Mouse (Mus musculus): ENCODE data around the gene Stard7. TPM values are rescaled to one million over a fixed set of nuclear protein-coding genes. Genes with fewer than 3 reads are reported as not detected.
A peak's percentile ranks its signal among the peaks of the same experiment; 100 is the strongest.

Gene Stard7
- 37.5 and 40.0 TPM in 2 replicates for polyA plus RNA-seq (2015; fragmentation: Nextera tagmentation; extraction: Ambion mirVana)

DNA sequence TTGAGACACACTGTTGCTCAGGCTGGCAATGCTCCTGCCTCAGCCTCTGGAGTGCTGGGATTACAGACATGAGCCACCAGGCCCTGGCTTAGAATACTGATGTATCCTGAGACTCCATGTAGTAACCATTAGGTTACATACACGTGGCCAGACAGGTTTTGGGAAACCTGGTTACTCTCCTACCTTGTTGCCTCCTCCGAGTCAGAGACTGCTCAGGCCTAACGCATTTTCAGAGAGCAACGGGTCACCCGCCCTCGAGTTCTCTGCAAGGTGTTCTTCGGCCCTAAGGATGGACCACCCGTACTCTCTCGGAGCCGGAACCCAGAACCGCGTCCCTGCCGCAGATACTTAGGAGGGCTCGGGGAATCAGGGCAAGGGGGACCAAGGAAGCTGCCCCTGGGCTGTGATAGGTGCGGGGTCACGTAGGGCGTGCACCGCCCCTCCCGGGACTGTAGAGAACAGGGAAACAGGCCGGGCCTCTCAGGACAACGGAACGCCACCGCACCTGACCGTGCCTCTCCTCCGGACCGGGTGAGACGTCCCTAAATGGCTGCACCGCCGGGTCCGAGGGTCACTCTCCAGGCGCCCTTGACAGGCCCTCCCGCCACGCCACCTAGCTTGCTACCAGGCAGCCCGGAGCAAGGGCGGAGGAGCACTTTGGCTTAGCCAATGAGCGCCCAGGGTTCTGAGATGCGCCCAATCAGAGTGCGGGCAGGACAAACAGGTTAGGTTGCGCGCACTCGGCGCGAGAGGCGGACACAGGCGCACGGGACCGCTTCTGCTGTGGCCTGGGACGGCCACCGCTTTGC is at the start of gene Stard7:
Stard7 (plus strand) TSS at position 728 of the 809 bp plus-strand sequence.
- WGBS (ENCODE audit: insufficient replicate concordance): under 1% methylated on average over 49 of the region's 49 CpGs
- ATAC-seq (ENCODE audit: insufficient read depth): peak; percentile 98
- H3K9ac ChIP-seq: peak within 1 kb of the TSS; percentile 94
- H3K27ac ChIP-seq (replicated peaks): peak within 1 kb of the TSS; percentile 92
- H3K9me3 ChIP-seq (replicated peaks): no peaks in the 10 kb centered on the region
- H3K4me2 ChIP-seq: peak within 1 kb of the TSS; percentile 87
- peak within 1 kb of the TSS; percentile 93 for H3K4me3 ChIP-seq (replicated peaks)
- peaks cover 32% of the 10 kb centered on the region for H3K4me1 ChIP-seq (replicated peaks)
- no peaks in the 10 kb centered on the region for H3K27me3 ChIP-seq
- H3K36me3 ChIP-seq (replicated peaks): 0 out of 2 replicates have a peak, but pooled peaks cover 7% of the 10 kb centered on the region

DNA sequence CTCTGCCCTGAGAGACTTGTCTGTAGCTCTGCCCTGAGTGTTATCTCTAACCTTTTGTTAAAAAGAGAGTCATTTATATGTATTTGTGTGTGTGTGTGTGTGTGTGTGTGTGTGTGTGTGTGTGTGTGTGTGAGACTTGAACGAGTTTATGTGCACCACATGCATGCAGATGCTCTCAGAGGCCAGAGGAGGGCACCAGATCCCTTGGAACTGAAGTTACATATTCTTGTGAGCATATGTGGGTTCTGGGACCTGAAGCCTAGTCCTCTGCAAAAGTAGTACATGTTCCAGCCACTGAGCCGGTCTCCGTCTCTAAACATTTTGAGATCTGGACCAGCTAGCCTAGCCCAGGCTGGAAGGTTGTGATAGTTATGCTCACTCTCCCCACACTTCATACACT is 44.8 kb upstream of the Stard7 start:
- H3K27ac ChIP-seq (replicated peaks): no peak overlapping the region
- no peaks in the 10 kb centered on the region for H3K4me1 ChIP-seq (replicated peaks)
- WGBS (ENCODE audit: insufficient replicate concordance): 81% methylated on average over 3 of the region's 3 CpGs
- H3K9ac ChIP-seq: no peak overlapping the region
- H3K4me3 ChIP-seq (replicated peaks): no peak overlapping the region
- no peak for ATAC-seq (ENCODE audit: insufficient read depth)
- peaks cover 94% of the 10 kb centered on the region for H3K36me3 ChIP-seq (replicated peaks)
- H3K27me3 ChIP-seq: no peaks in the 10 kb centered on the region
- no peaks in the 10 kb centered on the region for H3K9me3 ChIP-seq (replicated peaks)
- H3K4me2 ChIP-seq: no peak overlapping the region

DNA sequence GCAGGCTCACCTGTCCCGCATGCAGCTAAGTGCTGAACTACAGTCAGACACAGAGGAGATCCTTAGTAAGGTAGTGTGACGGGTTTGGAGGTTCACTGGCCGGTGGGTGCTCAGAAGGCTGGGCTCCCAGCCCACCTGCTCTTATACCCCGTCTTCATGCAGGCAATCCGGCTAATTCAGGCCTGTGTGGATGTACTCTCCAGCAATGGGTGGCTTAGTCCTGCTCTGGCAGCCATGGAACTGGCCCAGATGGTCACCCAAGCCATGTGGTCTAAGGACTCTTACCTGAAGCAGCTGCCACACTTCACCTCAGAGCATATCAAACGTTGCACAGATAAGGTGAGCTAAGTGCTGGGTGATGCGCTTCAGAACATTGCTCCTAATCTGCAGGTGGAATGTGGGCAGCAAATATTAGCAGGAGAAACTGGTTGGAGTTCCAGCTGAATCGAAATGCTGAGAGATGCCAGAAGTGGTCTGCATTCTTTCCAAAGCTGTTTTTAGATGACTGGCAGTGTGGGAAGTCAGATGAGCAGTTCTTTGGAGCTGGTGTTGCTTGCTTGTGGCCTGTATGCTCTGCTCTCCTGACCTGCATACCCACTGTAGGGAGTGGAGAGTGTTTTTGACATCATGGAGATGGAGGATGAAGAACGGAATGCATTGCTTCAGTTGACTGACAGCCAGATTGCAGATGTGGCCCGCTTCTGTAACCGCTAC is 32.0 kb upstream of the Stard7 start:
- Histone ChIP-seq H3K36me3 (replicated peaks) (peaks cover 94% of the 10 kb centered on the region), H3K27ac (replicated peaks) (no peak overlapping the region), H3K27me3 (no peaks in the 10 kb centered on the region), H3K4me3 (replicated peaks) (no peak overlapping the region), H3K9ac (no peak overlapping the region), H3K9me3 (replicated peaks) (no peaks in the 10 kb centered on the region), H3K4me1 (replicated peaks) (no peaks in the 10 kb centered on the region), H3K4me2 (no peak overlapping the region)
- ATAC-seq (ENCODE audit: insufficient read depth): no peak
- 82% methylated on average over 11 of the region's 11 CpGs for WGBS (ENCODE audit: insufficient replicate concordance)

DNA sequence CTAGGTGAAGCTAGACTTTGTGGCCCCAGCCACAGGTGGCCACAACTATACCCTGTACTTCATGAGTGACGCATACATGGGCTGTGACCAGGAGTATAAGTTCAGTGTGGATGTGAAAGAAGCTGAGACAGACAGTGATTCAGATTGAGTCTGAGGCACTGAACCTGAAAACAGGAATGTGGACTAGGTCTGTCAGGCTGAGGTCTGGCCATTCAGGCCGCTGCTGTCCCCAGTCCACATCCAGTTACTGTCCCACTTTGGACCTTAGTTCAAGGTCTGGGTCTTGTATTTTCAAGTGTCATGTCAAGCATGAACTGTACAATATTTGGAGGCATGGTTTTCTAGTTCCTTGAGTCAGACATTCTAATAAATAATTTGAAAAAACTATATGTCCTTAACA is 30.0 kb upstream of the Stard7 start:
- Histone ChIP-seq H3K27ac (replicated peaks) (no peak overlapping the region), H3K36me3 (replicated peaks) (peaks cover 92% of the 10 kb centered on the region), H3K9me3 (replicated peaks) (no peaks in the 10 kb centered on the region), H3K4me2 (no peak overlapping the region), H3K4me3 (replicated peaks) (no peak overlapping the region), H3K9ac (no peak overlapping the region), H3K4me1 (replicated peaks) (no peaks in the 10 kb centered on the region), H3K27me3 (no peaks in the 10 kb centered on the region)
- WGBS (ENCODE audit: insufficient replicate concordance): 91% methylated on average over 2 of the region's 2 CpGs
- ATAC-seq (ENCODE audit: insufficient read depth): 0 out of 2 replicates have a peak, but pooled peaks have one; percentile 28

DNA sequence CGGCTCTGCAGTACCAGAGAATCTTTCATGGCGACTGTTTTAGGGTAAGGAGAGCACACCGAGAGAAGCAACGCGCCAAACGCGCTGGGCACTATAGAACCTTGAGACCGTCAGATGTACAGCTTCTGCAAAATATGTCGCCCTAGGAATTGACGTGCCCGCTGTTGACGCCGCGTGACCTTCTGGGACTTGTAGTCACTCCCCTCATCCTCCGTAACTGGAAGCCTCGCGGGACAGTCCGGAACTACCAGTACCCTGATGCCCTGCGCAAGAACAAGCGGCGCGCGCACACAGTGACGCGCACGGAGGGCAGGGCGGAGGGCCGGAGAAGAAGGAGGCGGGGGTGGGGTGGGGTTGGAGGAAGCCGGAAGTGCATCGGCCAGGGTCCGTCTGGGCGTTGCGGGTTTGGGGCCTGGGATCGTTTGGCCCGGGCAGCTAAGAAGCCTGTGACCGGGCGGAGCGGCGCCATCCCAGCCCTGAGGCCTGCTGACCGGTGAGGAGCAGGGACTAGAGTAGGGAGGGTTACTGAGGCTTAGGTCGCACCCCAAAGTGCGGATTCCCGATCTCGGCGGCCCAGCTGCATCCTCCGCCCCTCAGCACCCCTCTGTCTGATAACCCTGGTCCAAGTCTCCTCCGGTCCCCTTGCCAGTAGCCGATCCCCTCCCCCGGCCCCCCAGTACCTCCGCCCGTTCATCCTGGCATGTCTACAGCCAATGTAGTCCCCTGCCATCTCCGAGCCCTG is 22.3 kb upstream of the Stard7 start, which contains the start of the genes Ciao1 and Tmem127:
Ciao1 (minus strand) TSS at position 225 of the 742 bp plus-strand sequence.
Tmem127 (plus strand) TSS at position 317 of the 742 bp plus-strand sequence.
- peak within 1 kb of the TSS; percentile 89 for H3K27ac ChIP-seq (replicated peaks)
- H3K9ac ChIP-seq: peak within 1 kb of the TSS; percentile 95
- ATAC-seq (ENCODE audit: insufficient read depth): peak; percentile 99
- no peaks in the 10 kb centered on the region for H3K9me3 ChIP-seq (replicated peaks)
- H3K4me1 ChIP-seq (replicated peaks): peaks cover 52% of the 10 kb centered on the region
- H3K27me3 ChIP-seq: no peaks in the 10 kb centered on the region
- peak within 1 kb of the TSS; percentile 95 for H3K4me2 ChIP-seq
- H3K4me3 ChIP-seq (replicated peaks): peak within 1 kb of the TSS; percentile 95
- peaks cover 37% of the 10 kb centered on the region for H3K36me3 ChIP-seq (replicated peaks)
- WGBS (ENCODE audit: insufficient replicate concordance): under 1% methylated on average over 52 of the region's 53 CpGs

DNA sequence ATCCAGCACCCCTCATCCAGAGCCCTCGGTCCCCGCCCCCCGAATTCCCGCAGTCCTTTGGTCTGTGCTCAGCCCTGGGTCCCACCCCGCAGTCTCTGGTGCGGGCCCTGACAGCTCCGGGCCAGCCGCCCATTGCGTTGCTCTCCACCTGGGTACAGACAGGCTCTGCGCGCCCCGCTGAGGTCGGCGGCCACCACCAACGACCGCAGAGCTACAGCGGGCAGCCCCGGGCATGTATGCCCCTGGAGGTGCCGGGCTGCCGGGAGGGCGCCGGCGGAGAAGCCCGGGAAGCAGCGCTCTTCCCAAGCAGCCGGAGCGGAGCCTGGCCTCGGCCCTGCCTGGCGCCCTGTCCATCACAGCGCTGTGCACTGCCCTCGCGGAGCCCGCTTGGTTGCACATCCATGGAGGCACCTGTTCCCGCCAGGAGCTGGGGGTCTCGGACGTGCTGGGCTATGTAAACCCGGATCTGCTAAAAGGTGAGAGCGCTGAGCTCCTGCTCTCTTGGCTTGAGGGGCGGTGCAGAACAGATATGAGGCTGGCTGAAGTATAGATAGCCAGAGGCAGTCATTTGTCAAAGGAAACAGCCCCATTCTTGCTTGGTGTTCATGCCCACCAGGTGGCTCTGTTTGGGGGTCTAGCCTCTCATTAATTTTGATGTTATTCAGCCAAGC is 21.5 kb upstream of the Stard7 start:
- WGBS (ENCODE audit: insufficient replicate concordance): under 1% methylated on average over 39 of the region's 39 CpGs
- Histone ChIP-seq H3K4me3 (replicated peaks) (peak overlapping the region; percentile 95), H3K4me1 (replicated peaks) (peaks cover 52% of the 10 kb centered on the region)

DNA sequence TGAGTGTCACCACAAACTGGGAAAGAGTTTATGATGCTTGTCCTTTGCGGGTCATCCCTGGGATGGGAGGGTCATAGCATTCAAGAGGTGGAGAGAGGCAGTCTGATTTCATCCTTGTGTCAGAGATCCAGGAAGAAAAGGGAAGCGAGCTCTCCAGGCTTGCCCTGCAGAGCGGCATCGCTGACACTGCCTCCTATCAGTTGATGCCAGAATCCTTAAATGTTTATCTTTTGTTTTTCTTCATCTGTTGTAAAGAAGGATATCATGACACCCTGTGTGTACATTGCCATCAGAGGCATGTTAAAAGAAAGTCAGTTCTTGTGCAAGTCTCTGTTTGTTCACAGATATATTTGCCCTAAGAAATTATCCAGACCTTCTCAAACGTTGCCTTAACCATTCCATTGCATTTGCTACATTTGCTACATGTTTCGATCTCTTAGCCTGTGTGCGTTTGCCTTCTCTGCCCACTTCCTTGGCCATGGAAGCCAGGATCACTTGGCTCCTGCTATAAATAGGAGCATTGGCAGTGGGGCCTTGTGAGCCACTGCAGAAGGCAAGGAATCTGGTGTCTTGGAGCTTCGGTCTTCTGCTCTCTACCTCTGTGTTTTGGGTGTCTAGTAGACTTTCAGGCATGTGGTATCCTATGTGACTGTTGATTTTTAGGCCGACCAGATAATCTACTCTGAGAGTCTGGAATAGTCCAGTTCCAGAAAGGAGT is 19.6 kb upstream of the Stard7 start:
- Histone ChIP-seq H3K9ac (no peak overlapping the region), H3K27me3 (no peaks in the 10 kb centered on the region), H3K4me3 (replicated peaks) (0 out of 2 replicates have a peak overlapping the region, but pooled peaks have one; percentile 2), H3K27ac (replicated peaks) (peak overlapping the region; percentile 38; the same call in 1 of the 2 replicates), H3K9me3 (replicated peaks) (no peaks in the 10 kb centered on the region), H3K36me3 (replicated peaks) (peaks cover 16% of the 10 kb centered on the region), H3K4me2 (peak overlapping the region; percentile 95), H3K4me1 (replicated peaks) (peaks cover 52% of the 10 kb centered on the region)
- ATAC-seq (ENCODE audit: insufficient read depth): no peak
- 67% methylated on average over 9 of the region's 9 CpGs for WGBS (ENCODE audit: insufficient replicate concordance)

More for the DNA sequence above, 21.5 kb upstream of the Stard7 start:
- Histone ChIP-seq H3K4me2 (peak overlapping the region; percentile 95), H3K9ac (peak overlapping the region; percentile 95), H3K27me3 (no peaks in the 10 kb centered on the region), H3K36me3 (replicated peaks) (peaks cover 35% of the 10 kb centered on the region), H3K27ac (replicated peaks) (peak overlapping the region; percentile 89), H3K9me3 (replicated peaks) (no peaks in the 10 kb centered on the region)
- peak; percentile 47 for ATAC-seq (ENCODE audit: insufficient read depth)

DNA sequence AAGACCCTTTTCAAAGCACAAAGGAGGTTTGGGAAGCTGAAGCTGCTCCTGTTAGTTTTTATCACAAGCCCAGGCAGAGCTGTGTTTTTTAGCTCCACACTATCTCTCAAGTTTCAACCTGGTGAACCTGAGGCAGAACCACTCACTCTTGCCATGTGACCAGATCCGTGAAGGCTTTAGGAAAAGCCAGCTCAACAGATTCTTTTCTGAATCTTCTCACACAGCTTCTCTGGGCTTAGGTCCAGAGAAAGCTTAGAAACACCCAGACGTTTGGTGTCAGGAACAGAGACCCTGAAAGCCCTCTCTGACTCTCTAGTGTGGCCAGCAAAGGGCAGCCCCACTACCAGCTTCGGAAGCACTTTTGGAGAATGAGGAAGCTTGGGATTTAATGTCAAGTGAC is 18.6 kb upstream of the Stard7 start:
- Histone ChIP-seq H3K27me3 (no peaks in the 10 kb centered on the region), H3K9ac (no peak overlapping the region), H3K9me3 (replicated peaks) (no peaks in the 10 kb centered on the region), H3K4me3 (replicated peaks) (no peak overlapping the region), H3K4me1 (replicated peaks) (peaks cover 43% of the 10 kb centered on the region), H3K4me2 (no peak overlapping the region), H3K27ac (replicated peaks) (no peak overlapping the region), H3K36me3 (replicated peaks) (peaks cover 9% of the 10 kb centered on the region)
- WGBS (ENCODE audit: insufficient replicate concordance): 70% methylated on average over 3 of the region's 3 CpGs
- no peak for ATAC-seq (ENCODE audit: insufficient read depth)

DNA sequence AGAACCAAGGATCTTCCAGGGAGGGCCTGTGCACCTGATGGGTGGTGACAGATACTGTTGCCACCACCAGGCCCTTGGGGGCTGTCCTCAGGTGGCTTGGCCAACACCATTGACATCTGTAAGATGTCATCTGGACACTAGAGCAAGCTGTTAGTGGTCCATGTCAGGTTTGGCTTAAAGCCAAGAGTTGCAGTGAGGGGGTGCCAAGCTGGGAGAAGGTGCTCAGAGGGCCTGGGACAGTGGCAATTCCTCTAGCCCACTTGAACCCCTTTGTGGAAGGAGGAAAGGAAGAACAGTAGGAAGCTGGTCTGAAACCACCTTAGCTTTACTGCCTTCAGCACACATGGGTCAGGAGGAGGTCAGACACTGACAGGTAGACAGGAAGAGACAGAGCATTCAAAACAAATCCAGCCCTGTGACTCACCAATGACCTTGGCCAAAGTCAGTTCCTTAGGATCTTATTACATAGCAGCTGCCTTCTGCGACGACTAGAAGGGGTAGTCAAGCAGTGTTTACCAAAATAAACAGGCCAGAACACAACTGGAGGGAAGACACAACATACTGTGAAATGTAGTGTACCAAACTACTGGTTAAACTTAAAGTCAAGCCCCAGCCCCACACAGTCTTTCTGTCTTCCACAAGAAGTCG is 18.0 kb upstream of the Stard7 start:
- peaks cover 37% of the 10 kb centered on the region for H3K4me1 ChIP-seq (replicated peaks)
- no peak overlapping the region for H3K4me3 ChIP-seq (replicated peaks)
- ATAC-seq (ENCODE audit: insufficient read depth): no peak
- H3K27me3 ChIP-seq: no peaks in the 10 kb centered on the region
- WGBS (ENCODE audit: insufficient replicate concordance): 74% methylated on average over 3 of the region's 3 CpGs
- no peak overlapping the region for H3K27ac ChIP-seq (replicated peaks)
- no peak overlapping the region for H3K9ac ChIP-seq
- H3K36me3 ChIP-seq (replicated peaks): peaks cover 14% of the 10 kb centered on the region
- H3K4me2 ChIP-seq: no peak overlapping the region
- no peaks in the 10 kb centered on the region for H3K9me3 ChIP-seq (replicated peaks)
